Mouse (Mus musculus): ENCODE measurements around the gene Cacna1e.

Cacna1e gene

DNA sequence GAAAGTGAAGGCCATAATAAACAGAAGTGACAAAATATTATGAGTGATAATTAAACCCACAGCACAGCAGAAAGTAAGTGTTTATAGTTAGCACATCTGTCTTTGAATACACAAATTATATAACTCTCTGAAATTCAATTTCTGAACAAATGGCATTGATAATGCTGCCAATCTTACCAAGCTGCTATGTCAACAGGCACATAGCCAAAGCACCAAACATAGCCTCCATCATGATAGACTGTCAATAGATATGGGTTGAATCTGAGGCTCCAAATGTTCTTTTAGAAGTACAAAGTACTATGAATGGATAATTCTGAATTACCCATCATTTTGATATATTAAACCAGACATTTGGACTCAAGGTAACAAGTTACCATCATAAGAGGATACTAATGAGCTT, 372.6 kb downstream of the Cacna1e start:
- DNase-seq (ENCODE audit: low read depth), result no peak

DNA sequence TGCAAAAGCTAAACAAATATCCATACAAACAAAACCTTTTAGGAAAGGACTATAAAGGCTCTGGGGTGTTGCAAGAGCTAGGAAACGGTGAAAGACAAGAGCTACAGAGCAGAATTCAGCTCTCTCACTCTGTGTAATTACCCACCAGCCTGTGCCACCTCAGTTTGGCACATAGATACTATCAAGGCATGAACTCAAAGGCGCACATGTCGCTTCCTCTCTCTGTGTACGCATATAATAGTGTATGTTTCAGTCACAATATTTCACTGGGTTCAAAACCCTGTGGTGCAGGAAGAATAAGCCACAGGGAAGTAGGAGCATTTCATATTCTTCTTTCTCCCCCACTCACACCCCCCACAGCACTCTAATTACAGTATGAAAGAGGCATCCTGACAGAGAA, 380.3 kb downstream of the Cacna1e start:
- no peak for DNase-seq (ENCODE audit: low read depth)

DNA sequence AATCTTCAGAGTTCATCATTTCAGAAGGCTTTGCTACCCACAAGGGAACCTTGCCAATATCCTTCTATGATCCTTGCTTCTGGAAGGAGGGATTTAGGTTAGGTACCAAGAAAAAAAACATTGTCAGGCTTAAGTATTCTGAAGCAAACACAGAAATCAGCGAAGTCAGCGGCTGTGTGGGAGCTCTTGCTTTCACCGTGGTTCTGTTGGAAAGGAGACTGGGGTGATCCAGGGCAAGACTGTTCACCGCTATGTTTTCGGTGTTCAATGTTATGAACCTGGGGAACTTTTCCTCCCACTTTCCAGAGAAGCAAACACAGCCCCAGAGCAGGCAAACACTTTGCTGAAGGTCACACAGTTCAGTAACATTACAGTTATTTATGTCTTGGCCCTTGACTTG, 383.4 kb downstream of the Cacna1e start:
- DNase-seq (ENCODE audit: low read depth), result no peak

DNA sequence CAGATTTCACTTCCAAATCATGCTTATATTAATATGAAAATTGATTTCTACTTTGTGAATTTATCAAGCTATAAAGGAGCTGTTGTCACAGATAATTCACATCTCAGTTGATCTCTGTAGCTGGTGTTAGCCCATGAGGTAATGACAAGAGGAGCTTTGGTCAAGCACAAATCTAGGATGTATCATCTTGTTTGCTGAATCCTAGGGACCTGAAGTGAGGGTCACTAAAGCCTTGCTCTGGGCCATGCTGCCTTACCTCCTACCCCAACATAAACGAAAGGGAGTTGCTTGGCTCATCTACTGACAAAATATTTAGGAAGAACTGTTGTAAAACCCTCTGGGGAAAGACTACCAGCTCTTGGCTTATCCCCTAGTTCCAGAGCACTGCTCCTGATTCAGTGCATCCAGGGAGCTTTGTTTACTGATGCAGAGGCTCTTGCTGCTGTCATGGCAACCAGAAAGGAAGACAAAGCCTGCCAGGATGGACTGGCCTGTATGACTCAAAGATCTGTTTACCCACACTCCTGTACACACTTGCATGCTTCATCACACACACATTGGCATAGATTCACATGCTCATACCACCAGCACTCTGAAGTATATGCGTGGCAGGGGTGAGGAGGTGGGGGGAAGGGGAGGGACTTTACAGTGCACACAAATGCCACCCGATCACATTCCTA, 384.0 kb downstream of the Cacna1e start:
- no peak for DNase-seq (ENCODE audit: low read depth)

DNA sequence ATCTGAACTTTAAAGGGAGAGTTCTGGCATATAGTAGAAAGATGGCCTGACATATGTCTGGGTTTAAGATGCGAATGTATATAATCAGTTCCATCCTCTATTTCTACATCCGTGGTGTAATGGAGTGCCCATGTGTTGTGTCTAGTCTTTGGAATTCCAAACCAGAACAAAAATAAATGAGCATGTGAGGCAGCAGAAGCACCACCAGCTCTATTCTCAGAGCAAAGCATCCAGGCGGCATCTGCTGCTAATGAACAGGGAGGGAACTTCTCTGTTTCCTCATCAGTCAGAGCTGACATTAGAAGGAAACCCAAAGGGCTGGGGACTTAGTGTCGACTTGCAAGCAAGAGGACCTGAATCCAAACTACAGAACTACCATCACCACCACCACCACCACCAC, 385.5 kb downstream of the Cacna1e start:
- no peak for DNase-seq (ENCODE audit: low read depth)

DNA sequence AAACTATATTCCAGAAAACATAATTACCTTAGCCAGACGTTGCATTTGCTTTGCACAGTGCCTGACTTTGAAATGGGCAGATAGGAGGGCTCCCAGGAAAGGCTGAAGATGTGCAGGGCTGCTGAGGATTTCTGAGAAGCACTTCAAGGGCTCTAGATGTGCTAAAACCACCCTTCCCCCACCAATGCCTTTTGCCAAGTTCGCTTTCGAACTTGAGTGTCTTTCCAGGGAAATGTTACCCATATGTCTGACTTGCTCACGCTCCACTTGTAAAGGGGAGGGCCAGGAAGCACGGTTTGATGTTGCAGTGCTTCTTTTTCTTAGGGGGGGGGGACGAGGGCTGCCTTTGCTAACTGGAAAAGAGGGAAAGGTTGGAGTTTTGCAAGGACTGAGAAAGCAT, 393.2 kb downstream of the Cacna1e start:
- no peak for DNase-seq (ENCODE audit: low read depth)

DNA sequence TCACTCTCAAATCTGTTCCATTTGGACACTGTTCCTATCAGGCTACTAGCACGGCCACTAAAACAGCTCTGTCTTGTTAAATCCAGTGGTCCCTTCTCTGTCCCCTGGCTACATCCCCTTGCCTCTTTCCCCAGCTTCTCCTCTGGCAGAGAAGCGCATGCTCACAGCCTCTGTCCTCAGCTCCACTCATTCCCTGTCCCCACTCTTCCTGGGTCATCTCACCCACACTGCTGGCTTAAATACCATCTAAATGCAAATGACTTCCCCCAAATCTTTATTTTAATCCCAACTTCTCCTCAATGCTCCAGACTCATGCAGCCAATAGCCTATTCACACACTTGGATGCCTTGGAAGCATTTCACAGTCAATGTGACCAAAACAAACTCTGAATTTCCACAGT, 407.6 kb downstream of the Cacna1e start:
- no peak for DNase-seq (ENCODE audit: low read depth)

DNA sequence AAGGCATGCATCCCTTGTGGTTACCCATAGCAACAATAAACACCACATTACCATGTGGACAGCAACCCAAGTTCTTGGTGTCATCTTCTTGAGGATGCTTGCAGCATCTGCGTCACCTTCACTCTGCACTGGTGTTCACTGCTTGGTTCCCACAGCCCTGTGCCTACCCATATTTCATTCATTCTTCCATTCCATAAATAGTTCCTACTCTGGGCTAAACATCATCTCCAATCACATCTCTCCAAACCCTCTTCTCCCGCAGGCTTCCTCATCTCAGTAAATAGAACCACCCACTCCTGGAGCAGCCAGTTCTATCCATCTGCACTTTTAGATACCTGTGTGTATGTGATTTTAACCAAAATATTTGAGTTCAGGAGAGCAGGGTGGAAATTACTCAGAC, 408.6 kb downstream of the Cacna1e start:
- DNase-seq (ENCODE audit: low read depth), result no peak

DNA sequence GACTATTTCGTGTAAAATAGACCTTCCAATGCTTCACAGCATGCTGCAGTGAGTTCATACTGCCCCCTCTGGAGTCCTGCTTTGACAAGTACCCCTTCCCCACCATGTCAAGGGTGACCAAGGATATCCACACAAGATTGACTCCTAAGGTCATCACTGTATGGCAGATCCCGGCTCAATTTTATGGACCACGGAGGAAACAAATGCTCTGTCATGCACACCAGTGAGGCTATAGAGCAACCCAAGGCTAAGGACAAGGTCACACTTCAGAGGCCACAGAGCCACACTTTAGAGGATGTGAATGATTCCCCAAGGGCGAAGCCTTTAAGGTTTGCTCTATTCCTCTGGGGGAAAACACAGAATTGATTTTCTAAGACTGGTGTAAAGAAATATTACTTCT, 410.1 kb downstream of the Cacna1e start:
- DNase-seq (ENCODE audit: low read depth), result no peak

DNA sequence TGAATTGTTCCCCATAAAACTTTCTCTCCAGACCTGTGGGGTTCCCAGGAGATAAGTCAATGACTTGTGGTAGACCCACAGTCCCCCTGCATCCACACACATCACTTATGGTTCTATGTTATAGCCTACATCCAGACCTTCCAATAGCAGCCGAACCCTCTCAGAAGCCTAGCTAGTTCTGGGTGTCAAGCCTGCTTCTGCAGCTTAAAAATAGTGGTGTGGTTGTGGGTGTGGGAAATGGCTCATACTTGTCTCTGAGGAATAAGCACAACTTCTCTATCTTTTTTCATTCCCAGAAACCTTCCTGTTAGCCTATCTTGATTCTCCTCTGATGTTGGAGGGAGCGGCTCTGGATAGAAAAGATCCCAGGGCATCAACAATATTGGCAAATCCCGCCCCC, 417.0 kb downstream of the Cacna1e start:
- DNase-seq (ENCODE audit: low read depth), result no peak

DNA sequence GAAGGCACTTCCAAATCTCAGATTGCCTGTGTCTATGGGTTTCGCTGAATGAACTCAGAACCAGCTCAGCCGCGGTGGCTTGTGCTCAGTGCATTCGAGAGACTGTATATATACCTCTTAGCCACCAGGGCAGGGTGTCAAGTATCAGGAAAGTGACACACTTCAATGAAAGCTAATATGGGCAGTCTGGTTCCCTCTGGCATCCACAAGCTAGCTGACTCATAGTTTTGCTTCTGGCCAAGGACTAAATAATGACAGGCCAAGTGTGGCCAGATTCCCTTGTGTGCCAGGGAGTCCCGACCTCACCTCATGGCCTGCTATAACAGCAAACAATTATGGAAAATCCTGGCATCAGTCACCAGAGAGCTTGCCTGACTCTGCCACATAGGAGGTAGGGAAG, 422.8 kb downstream of the Cacna1e start:
- peak; percentile 3 for DNase-seq (ENCODE audit: low read depth)

DNA sequence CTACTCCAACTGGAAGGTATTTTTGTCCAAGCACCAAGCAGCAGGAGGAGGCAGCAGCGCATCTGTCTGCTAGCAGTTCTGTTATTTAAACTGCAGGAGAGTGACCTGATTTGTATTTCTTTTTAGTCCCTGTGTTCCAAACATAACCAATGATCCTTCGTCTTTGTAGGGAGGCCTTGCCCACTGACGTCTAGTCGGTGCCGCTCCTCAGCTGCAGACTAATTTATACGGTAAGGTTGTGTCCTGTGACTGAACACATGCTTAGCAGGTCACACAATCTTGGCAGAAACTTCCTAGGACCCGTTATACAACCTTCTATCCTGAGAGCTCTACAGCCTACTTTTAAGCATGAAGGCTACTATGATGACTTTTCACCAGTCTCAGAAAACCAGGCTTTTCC, 424.2 kb downstream of the Cacna1e start:
- DNase-seq (ENCODE audit: low read depth), result no peak

DNA sequence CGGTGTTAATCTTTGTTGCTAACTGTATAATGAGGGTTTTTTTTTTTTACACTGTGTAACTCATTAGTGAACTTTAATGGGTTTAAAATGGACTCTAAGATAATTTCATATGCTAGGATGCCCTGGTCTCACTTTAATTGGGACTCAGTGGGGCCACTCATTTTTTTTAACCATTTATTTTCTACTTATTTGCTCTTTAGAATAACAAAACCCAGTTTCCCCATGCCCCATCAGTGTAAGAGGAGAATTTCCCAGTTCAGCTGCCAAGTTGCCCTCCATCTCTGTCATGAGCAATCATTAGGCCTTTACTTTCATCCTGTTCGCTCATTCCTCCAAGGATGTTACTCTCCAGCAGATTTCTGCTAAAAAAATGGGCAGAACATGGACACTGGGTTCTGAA, 425.7 kb downstream of the Cacna1e start:
- DNase-seq (ENCODE audit: low read depth), result no peak

DNA sequence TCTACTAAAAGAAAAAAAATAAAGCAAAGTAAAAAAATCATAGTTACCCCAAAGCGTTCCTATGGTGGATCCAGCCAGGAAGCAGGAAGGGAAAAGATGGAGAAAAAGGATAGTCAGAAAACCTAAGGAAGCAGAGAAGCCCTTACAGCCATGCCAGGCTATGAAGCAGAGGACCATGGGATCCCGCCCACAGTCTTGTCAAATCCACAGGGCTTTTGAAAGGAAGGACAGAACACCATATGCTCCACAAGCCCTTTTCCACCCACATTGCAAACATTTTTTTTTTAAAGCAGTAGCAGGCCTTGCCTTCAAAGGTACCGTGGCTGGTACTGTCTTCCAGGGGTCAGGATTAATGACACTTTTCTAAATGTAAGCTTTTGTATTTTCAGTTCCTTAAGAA, 433.5 kb downstream of the Cacna1e start:
- DNase-seq (ENCODE audit: low read depth), result no peak

DNA sequence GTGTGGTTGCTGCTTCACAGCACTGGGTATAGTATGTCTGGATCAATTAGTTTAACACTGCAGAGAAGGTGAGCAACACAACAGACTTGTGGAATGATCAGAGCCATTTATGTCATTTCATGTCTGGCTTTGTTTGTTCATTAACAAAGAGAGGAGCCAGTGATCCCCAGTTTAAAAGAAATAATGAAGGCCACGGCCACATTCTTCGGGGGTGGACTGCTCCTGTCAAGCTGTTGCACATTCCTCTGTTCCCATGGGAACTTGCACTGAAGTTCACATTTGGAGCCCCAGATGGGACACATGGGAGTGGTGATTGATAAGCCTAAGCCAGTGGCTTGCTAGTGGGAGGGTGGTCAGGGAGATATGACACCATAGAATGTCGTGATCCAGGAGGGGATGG, 437.8 kb downstream of the Cacna1e start:
- no peak for DNase-seq (ENCODE audit: low read depth)

DNA sequence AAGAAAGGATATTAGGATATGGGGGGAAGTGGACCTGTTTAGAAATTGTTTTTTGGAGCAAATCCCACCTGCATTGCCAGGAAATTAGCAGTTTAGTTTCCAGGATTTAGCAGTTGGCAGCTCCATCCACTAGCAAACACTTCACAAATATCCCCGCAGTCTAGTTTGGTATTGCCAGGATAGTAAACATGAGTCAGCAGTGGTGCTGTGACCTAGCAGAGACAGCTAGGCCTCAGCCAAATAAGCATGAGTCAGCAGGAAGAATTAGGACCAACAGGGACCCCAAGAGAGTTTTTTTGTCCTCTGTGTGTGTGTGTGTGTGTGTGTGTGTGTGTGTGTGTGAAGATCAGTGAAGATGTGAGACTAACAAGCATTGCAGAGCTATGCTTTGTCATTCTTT, 450.8 kb downstream of the Cacna1e start:
- no peak for DNase-seq (ENCODE audit: low read depth)

DNA sequence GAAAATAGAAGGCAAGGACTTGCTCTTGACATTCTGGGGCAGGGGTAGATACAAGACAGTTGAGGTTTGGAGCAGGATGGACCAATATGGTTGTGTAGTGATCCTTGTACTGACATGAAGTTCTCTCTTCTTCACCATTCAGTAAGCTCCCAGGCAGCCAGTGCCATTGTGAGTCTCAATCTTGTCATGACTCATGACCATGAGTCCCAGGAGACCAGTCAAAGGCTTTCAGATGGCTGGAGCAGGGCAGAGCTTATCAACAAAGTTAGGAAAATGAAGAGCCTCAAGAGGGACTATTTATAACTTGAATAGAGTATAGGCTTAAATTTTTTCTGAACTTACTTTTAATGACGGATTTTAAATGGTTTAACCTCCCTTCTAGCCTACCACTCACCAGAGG, 451.2 kb downstream of the Cacna1e start:
- DNase-seq (ENCODE audit: low read depth), result no peak

DNA sequence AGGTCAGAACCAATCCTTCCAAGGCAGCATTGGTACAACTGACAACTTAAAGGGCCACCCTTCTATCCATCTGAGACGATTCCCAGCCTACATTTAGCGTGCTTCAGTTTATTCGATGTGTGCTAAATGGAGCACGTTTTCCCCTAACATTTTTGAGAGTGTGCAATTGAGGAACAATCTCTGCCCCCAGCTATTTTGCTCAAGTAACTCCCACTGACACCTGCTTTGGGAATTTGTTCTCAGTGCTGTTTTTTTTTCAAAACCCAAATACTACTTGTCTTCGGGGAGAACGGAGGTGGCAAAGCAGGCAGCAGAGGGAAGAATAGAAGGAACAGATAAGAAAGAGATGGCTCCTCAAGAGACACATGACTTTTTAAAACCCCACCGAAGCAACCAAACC, 456.0 kb downstream of the Cacna1e start:
- DNase-seq (ENCODE audit: low read depth), result no peak

DNA sequence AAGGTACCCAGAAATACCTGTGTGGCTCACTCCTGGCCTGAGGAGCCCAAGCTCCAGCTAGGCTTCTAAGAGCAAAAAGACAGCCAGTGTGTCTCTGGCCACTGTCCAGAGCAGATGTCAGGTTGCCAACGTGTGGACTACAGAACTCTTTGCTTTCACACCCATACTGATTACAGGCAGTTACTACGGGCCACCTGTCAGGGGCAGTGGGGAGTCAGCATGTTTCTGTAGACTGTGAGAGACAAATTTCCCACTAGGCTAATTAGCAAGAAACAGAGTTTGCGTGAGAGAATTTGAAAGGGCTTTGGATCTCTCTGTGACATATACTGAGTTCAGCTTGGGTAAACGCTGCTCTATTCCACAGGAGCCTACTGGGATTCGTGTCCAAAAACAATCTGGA, 466.0 kb downstream of the Cacna1e start:
- no peak for DNase-seq (ENCODE audit: low read depth)

DNA sequence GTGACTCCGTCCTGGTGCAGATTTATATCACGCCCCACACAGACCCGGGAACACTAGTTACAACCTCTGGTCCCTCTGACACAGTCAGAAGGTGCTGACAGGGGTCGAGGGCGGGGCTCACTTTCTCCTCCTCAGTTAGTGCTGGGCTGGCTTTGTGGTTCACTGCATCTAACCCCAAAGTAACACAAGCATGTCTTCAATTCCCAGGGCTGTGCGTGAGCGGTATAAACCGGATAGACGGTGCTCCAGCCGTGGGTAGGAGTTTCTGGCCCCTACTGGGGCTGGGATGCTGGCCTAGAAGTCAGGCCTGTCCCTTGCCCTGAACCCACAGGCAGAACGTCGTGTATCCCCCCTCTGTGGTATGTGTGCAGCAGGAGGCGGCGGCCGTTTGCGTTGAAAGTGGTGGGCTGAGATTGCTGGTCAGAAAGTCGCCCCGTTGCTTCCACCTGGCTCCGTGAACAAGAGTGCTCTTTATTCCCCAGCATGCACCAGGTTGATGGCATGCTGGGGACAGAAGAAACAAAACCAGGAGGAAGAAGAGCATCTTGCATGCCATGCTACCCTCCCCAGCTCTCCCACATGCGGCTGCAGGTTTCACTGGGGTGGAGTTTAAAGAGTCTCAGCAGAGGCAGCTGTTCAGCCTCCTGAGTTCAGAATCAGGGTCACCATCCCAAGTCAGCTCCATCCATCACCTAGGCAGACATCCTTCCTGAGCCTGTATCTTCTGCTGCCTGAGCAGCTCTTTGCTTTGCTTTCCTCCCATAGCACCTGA, 467.7 kb downstream of the Cacna1e start:
- no peak for DNase-seq (ENCODE audit: low read depth)

DNA sequence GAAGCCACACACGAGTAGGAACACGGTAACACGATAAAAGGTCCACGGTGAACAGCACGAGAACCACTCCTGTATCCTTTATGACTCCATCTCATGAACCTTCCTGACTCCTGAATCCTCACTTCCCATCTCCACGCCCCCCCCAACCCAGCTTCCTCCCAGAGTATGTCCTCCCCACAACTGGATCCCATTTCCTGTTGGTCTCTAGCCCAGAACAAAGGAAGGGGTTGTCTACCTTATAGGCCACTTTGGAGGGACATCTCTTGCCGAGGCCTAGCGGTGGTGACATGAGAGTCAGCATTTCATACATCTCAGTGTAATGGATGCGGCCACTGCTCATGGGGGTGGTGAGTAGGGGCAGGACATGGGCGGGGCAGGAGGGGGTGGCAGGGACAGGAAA, 468.5 kb downstream of the Cacna1e start:
- no peak for DNase-seq (ENCODE audit: low read depth)

DNA sequence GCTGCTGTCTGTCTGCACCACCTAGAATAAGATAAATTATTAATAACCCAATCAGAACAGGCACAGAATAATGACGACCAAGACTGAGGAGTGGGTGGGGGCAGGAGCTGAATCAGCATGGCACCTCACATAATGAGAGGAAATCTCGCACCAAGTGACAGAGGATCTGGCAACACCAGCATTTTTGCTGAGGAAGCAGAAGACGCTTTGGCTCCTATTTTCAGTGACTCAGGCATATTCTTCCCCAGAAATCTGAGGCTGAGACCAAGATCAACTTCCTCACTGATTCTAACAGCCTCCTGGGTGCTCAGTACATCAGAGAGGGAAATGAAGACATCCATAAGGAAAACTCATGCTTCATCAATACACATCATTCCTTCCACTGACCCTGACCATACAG, 471.2 kb downstream of the Cacna1e start:
- DNase-seq (ENCODE audit: low read depth), result no peak

DNA sequence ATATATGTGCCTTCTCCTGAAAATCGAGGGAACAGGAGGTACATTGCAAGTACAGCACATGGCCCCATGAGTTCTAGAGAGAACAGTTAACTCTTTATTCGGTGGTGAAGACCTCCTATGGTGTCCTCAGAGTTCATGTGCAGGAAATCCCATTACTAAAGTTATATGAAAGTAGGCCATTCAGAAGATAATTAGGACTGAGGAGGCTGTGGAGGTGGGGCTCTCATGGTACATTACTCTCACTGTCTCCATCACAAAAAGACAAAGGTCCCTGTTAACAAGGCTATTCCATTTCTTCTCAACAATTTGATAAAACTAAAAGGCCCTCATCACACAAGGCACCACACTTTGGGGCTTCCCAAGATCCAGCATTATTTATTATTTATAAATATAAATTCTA, 475.2 kb downstream of the Cacna1e start:
- no peak for DNase-seq (ENCODE audit: low read depth)

DNA sequence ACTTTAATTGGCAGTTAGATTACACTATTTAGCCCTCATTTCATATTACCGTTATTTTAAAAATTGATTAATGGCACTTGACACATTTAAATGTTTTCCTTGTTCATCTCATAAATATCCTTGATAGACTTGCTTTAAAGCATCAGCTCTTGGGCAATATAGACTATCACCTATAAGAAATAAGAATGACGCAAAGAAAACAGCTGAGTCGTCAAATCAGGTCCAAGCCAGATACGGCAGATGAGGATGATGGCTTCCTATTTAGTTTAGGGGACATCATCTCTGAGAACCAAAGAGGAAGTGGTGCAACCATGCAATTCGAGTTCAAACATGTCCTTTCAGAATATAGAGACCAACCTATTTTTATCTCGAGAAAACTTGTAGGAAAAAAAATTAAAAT, 492.3 kb downstream of the Cacna1e start:
- DNase-seq (ENCODE audit: low read depth), result no peak
